In the genomic region with DNA sequence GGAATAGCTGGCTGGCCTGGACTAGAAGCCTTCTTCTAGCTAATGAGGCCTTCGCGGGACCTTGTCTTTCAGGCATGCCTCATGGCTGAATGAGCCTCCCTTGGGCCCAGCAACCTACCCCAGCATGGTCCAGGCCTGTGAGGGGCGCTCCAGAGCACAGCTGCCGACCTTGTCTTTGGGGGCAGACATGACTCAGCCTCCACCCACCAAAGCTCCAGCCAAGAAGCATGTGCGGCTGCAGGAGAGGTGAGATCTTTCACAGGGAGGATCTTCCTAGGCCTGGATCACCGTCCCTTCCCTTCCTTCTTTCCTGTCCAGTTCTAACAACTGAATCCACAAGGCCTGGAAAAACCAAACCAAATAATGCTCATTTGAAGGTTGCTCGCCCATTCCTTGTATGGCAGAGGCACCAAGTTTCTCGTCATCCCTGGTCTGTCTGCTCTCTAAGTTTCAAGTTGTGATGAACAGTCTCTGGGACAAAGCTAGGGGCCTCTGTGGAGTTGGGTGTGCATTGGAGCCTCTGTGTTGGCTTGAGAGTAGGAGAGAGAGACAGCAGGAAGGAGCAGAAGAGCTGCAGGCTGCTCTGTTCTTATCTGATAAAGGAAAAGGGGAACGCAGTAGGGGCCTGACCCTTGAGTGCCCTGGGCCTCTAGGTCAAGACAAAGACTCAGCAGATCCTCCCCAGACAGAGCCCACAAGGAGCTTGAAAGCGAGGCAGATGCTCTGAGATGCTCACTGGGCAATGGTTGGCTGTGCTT, we compare ENCODE assay signal across 16 mouse cellular contexts. TPM values are rescaled to one million over a fixed set of nuclear protein-coding genes. Genes with fewer than 3 reads are reported as not detected.
A peak's percentile ranks its signal among the peaks of the same experiment; 100 is the strongest.
DNase-seq lines count a peak whose midpoint lies in the region; ATAC-seq and TF ChIP-seq lines count a peak whose summit lies in the region.
"Had no signal": no experiment of that assay in that cellular context is flagged by ENCODE, and none has a peak within 500 bp of the region (broad histone marks: within the 10 kb centered on the region; RNA-seq: fewer than 3 reads in every experiment).

No protein-coding gene starts in this region.

- 26% methylated on average over 10 of the region's 10 CpGs for WGBS in spleen, adult 2 months
- WGBS in liver, embryonic 12.5 days (ENCODE audit: insufficient replicate concordance): 22% methylated on average over 10 of the region's 10 CpGs
- WGBS in small intestine, adult 2 months: 68% methylated on average over 10 of the region's 10 CpGs
- 81% methylated on average over 10 of the region's 10 CpGs for WGBS in hindbrain, embryonic 11.5 days

- H3K4me1 ChIP-seq in spleen, adult 2 months (ENCODE audit: control insufficient read depth, insufficient read depth, insufficient read length): peaks cover 43% of the 10 kb centered on the region; the same call in 1 of the 2 replicates
- peaks cover 71% of the 10 kb centered on the region for H3K4me1 ChIP-seq in liver, embryonic 12.5 days
- H3K4me1 ChIP-seq in small intestine, adult 2 months (ENCODE audit: control insufficient read depth, insufficient read depth, insufficient read length, low read length): 0 out of 2 replicates have a peak, but pooled peaks cover 9% of the 10 kb centered on the region
- peaks cover 2% of the 10 kb centered on the region; the same call in 1 of the 2 replicates for H3K4me1 ChIP-seq in hindbrain, embryonic 11.5 days (replicated peaks; ENCODE audit: control insufficient read depth, insufficient read depth, low read length)
- H3K4me1 ChIP-seq: forebrain, embryonic 13.5 days; midbrain, embryonic 15.5 days; neural tube, embryonic 13.5 days had no signal

- H3K27ac ChIP-seq in spleen, adult 2 months (ENCODE audit: insufficient read depth, low read length): peak overlapping the region; percentile 80
- peak overlapping the region; percentile 72 for H3K27ac ChIP-seq in liver, embryonic 12.5 days
- peak overlapping the region; percentile 75; the same call in 1 of the 2 replicates for H3K27ac ChIP-seq in small intestine, adult 2 months (ENCODE audit: insufficient read depth, low read depth, low read length)
- H3K27ac ChIP-seq in hindbrain, embryonic 11.5 days (ENCODE audit: low read depth, low read length): no peak overlapping the region
- H3K27ac ChIP-seq: forebrain, embryonic 13.5 days; midbrain, embryonic 15.5 days; neural tube, embryonic 13.5 days had no signal

- H3K4me3 ChIP-seq in spleen, adult 2 months (ENCODE audit: extremely low read depth, insufficient read depth, insufficient read length): peak overlapping the region; percentile 53; the same call in 1 of the 2 replicates
- peak overlapping the region; percentile 38 for H3K4me3 ChIP-seq in liver, embryonic 12.5 days
- peak overlapping the region; percentile 21; the same call in 1 of the 2 replicates for H3K4me3 ChIP-seq in small intestine, adult 2 months (ENCODE audit: low read depth, low read length)
- no peak overlapping the region for H3K4me3 ChIP-seq in hindbrain, embryonic 11.5 days (ENCODE audit: low read depth, low read length)
- H3K4me3 ChIP-seq: forebrain, embryonic 13.5 days; midbrain, embryonic 15.5 days; neural tube, embryonic 13.5 days had no signal

- no peaks in the 10 kb centered on the region for H3K27me3 ChIP-seq in spleen, adult 2 months (ENCODE audit: control insufficient read depth, insufficient read depth, low read length)
- H3K27me3 ChIP-seq in liver, embryonic 12.5 days (replicated peaks): peaks cover 11% of the 10 kb centered on the region
- no peaks in the 10 kb centered on the region for H3K27me3 ChIP-seq in small intestine, adult 2 months (ENCODE audit: control insufficient read depth, insufficient read depth, low read length)
- peaks cover 2% of the 10 kb centered on the region; the same call in 1 of the 2 replicates for H3K27me3 ChIP-seq in hindbrain, embryonic 11.5 days (ENCODE audit: control insufficient read depth, insufficient read depth, low read length)

- DNase-seq in spleen, adult 2 months (ENCODE audit: low read depth in 1 of 2, low spot score in 2 of 2): no peak
- DNase-seq in spleen, adult 18-20 months: no peak
- no peak for DNase-seq in gastrocnemius, postnatal 14 days
- DNase-seq in right cerebral cortex, postnatal 25 days: no peak
- DNase-seq in hindbrain, embryonic 11.5 days (ENCODE audit: low spot score): no peak
- DNase-seq in gastrocnemius, postnatal 10 days: no peak
- DNase-seq: cerebellum, adult 9-10 months; kidney, postnatal 25 days; lung, adult 2 months; right cerebral cortex, adult 18-20 months had no signal

- intact Hi-C loops in gastrocnemius, postnatal 14 days (cut with DNase I; ENCODE audit: low total_unique reads): no loop called here

- no peak for TF ChIP-seq POLR2A in spleen, adult 2 months (IDR thresholded peaks at IDR 0.05; ENCODE audit: low read depth, low read length)
- no peak for TF ChIP-seq POLR2A in small intestine, adult 2 months (IDR thresholded peaks at IDR 0.05; ENCODE audit: low read depth, low read length)

- no peak for TF ChIP-seq CTCF in spleen, adult 2 months (IDR thresholded peaks at IDR 0.05; ENCODE audit: extremely low read depth, insufficient read depth, insufficient read length, insufficient replicate concordance)
- TF ChIP-seq CTCF in small intestine, adult 2 months (IDR thresholded peaks at IDR 0.05; ENCODE audit: extremely low read depth, insufficient read length, insufficient replicate concordance, low read depth, low read length): no peak

- peak overlapping the region; percentile 66 for H3K4me2 ChIP-seq in liver, embryonic 12.5 days
- no peak overlapping the region for H3K4me2 ChIP-seq in hindbrain, embryonic 11.5 days (replicated peaks; ENCODE audit: low read depth, low read length)
- H3K4me2 ChIP-seq: forebrain, embryonic 13.5 days; midbrain, embryonic 15.5 days; neural tube, embryonic 13.5 days had no signal

- peak overlapping the region; percentile 58 for H3K9ac ChIP-seq in liver, embryonic 12.5 days
- H3K9ac ChIP-seq in hindbrain, embryonic 11.5 days (ENCODE audit: low read depth, low read length): no peak overlapping the region
- H3K9ac ChIP-seq: forebrain, embryonic 13.5 days; midbrain, embryonic 15.5 days; neural tube, embryonic 13.5 days had no signal

- H3K9me3 ChIP-seq in liver, embryonic 12.5 days (replicated peaks): no peaks in the 10 kb centered on the region
- no peaks in the 10 kb centered on the region for H3K9me3 ChIP-seq in hindbrain, embryonic 11.5 days (ENCODE audit: control insufficient read depth, low read length)
- H3K9me3 ChIP-seq: forebrain, embryonic 13.5 days; midbrain, embryonic 15.5 days; neural tube, embryonic 13.5 days had no signal

- peaks cover 4% of the 10 kb centered on the region; the same call in 1 of the 2 replicates for H3K36me3 ChIP-seq in spleen, adult 2 months (ENCODE audit: control insufficient read depth, insufficient read depth, low read length)
- H3K36me3 ChIP-seq in liver, embryonic 12.5 days: peaks cover 12% of the 10 kb centered on the region
- no peaks in the 10 kb centered on the region for H3K36me3 ChIP-seq in small intestine, adult 2 months (ENCODE audit: control insufficient read depth, insufficient read depth, low read length)
- no peaks in the 10 kb centered on the region for H3K36me3 ChIP-seq in hindbrain, embryonic 11.5 days (ENCODE audit: control insufficient read depth, insufficient read depth, low read length)
- H3K36me3 ChIP-seq: midbrain, embryonic 15.5 days; neural tube, embryonic 13.5 days had no signal

- ATAC-seq in liver, embryonic 12.5 days: 0 out of 2 replicates have a peak, but pooled peaks have one; percentile 22
- no peak for ATAC-seq in hindbrain, embryonic 11.5 days (ENCODE audit: low FRiP score)
- ATAC-seq: forebrain, embryonic 13.5 days; midbrain, embryonic 15.5 days had no signal

RNA-seq across cellular contexts. Expression of a gene that starts 1.4 kb away (rescaled TPM):
- 33.4 and 39.4 TPM in 2 replicates for polyA plus RNA-seq in spleen, adult 2 months (2012; rRNA removed)
- 24.7 and 25.9 TPM in 2 replicates for polyA plus RNA-seq in liver, embryonic 12.5 days (2016; fragmentation: Nextera tagmentation; extraction: Ambion mirVana)
- polyA plus RNA-seq in small intestine, adult 2 months (2012; rRNA removed): 3.9 and 5.4 TPM in 2 replicates
- total RNA-seq in gastrocnemius, postnatal 14 days (2021): under 1 TPM; 0.18 to 0.41 TPM
- 1.3 and 2.1 TPM in 2 replicates for polyA plus RNA-seq in hindbrain, embryonic 11.5 days (2014; fragmentation: Nextera tagmentation; extraction: Ambion mirVana)
- total RNA-seq in gastrocnemius, postnatal 10 days (2021): 1 to 10 TPM in 1 of 2 experiments, under 1 TPM in 1; 0.38 to 1.1 TPM

RNA-seq across cellular contexts. Expression of a gene that starts 12.8 kb away (rescaled TPM):
- 39.9 and 50.9 TPM in 2 replicates for polyA plus RNA-seq in spleen, adult 2 months (2012; rRNA removed)
- polyA plus RNA-seq in liver, embryonic 12.5 days (2016; fragmentation: Nextera tagmentation; extraction: Ambion mirVana): 15.5 and 15.8 TPM in 2 replicates
- polyA plus RNA-seq in small intestine, adult 2 months (2012; rRNA removed): 31.0 and 82.9 TPM in 2 replicates
- 10 to 100 TPM; 25.1 to 26.8 TPM for total RNA-seq in gastrocnemius, postnatal 14 days (2021)
- polyA plus RNA-seq in hindbrain, embryonic 11.5 days (2014; fragmentation: Nextera tagmentation; extraction: Ambion mirVana): 84.5 and 84.6 TPM in 2 replicates
- total RNA-seq in gastrocnemius, postnatal 10 days (2021): 10 to 100 TPM; 32.3 to 39.9 TPM

RNA-seq across cellular contexts. Expression of a gene that starts 28.8 kb away (rescaled TPM):
- 0.21 and 0.47 TPM in 2 replicates for polyA plus RNA-seq in spleen, adult 2 months (2012; rRNA removed)
- polyA plus RNA-seq in liver, embryonic 12.5 days (2016; fragmentation: Nextera tagmentation; extraction: Ambion mirVana): 0.30 and 0.36 TPM in 2 replicates
- polyA plus RNA-seq in small intestine, adult 2 months (2012; rRNA removed): 0.06 and 0.17 TPM in 2 replicates
- total RNA-seq in gastrocnemius, postnatal 14 days (2021): 1 to 10 TPM in 1 of 2 experiments, under 1 TPM in 1; 0.88 to 1.1 TPM
- polyA plus RNA-seq in hindbrain, embryonic 11.5 days (2014; fragmentation: Nextera tagmentation; extraction: Ambion mirVana): 0.19 and 0.53 TPM in 2 replicates
- total RNA-seq in gastrocnemius, postnatal 10 days (2021): 1 to 10 TPM; 1.2 to 1.6 TPM

RNA-seq across cellular contexts. Expression of a gene that starts 33.6 kb away (rescaled TPM):
- 0.16 and 0.20 TPM in 2 replicates for polyA plus RNA-seq in spleen, adult 2 months (2012; rRNA removed)
- not detected in 2 replicates for polyA plus RNA-seq in liver, embryonic 12.5 days (2016; fragmentation: Nextera tagmentation; extraction: Ambion mirVana)
- polyA plus RNA-seq in small intestine, adult 2 months (2012; rRNA removed): 1.9 and 2.2 TPM in 2 replicates
- total RNA-seq in gastrocnemius, postnatal 14 days (2021): 1 to 10 TPM in 1 of 2 experiments, under 1 TPM in 1; 0.78 to 2.5 TPM
- polyA plus RNA-seq in hindbrain, embryonic 11.5 days (2014; fragmentation: Nextera tagmentation; extraction: Ambion mirVana): not detected in 2 replicates
- total RNA-seq in gastrocnemius, postnatal 10 days (2021): 1 to 10 TPM; 2.0 to 2.6 TPM
- polyA plus RNA-seq: embryonic facial prominence, embryonic 11.5 days; forebrain, embryonic 13.5 days had no signal
